Mouse (Mus musculus) embryonic fibroblast, embryonic 13.5 days (primary cell): ENCODE measurements at regions not wholly inside any gene's neighbourhood (a gene's known extent, or its start where the extent isn't known, plus 50 kb on each side); places are given as distances from the start of the nearest gene placed in this dataset.

Experiments used
- H3K27ac ChIP-seq: 2 replicates; pipeline ENCODE4 v1.5.1; 2012; ENCODE audit warnings: low read length, control low read depth, inconsistent platforms; ENCODE audit not compliant: insufficient read depth
- H3K4me1 ChIP-seq: 2 replicates; pipeline ENCODE4 v1.6.1; 2011; ENCODE audit warnings: low read length; ENCODE audit not compliant: control insufficient read depth, insufficient read depth
- H3K4me3 ChIP-seq: 2 replicates; pipeline ENCODE4 v1.5.1; 2011; ENCODE audit warnings: mild to moderate bottlenecking, control low read depth, low read length; ENCODE audit not compliant: insufficient read depth
- CTCF ChIP-seq: IDR thresholded peaks from 2 replicates; pipeline ENCODE4 v1.5.1; 2011; ENCODE audit warnings: mild to moderate bottlenecking, control low read depth, low read length, moderate library complexity, borderline replicate concordance; ENCODE audit not compliant: insufficient read depth
- POLR2A ChIP-seq: IDR thresholded peaks from 2 replicates; pipeline ENCODE4 v1.6.1; 2011; ENCODE audit warnings: low read depth, mild to moderate bottlenecking, control low read depth, low read length, moderate library complexity

GRCm38 (mm10) chrX:81732506-81732905 is 274.6 kb upstream of the 4930595M18Rik start:
- Histone ChIP-seq H3K27ac (peak overlapping the region; percentile 52), H3K4me3 (no peak overlapping the region), H3K4me1 (no peaks in the 10 kb centered on the region)
- TF ChIP-seq POLR2A (no peak), CTCF (no peak)

DNA sequence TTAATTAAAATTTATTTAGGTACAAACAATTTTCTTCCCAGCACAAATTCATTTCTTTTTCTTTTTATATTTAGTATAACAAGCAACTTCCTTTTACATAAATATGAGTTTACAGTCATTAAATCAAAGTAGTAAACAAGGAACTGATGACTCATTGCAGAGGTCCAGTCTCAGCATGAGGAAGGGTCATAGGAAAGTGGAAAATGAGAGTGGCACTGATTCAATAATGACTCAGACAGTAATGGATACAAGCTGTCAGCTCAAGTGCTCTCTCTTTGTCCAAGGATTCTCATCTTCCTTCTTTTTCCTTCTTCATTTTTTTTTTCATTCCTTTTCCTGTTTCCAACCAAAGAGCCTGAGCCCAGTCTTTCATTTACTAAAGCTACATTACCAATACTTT is 271.9 kb upstream of the 4930595M18Rik start:
- Histone ChIP-seq H3K4me1 (no peaks in the 10 kb centered on the region), H3K27ac (no peak overlapping the region), H3K4me3 (no peak overlapping the region)
- TF ChIP-seq POLR2A: no peak
- no peak for TF ChIP-seq CTCF

- TF ChIP-seq POLR2A: no peak
- TF ChIP-seq CTCF: no peak
- Histone ChIP-seq H3K27ac (no peak overlapping the region), H3K4me3 (no peak overlapping the region), H3K4me1 (no peaks in the 10 kb centered on the region)
Observed at GRCm38 (mm10) chrX:81704023-81704422, 246.1 kb upstream of the 4930595M18Rik start.
